Mouse (Mus musculus) left cerebral cortex, postnatal 36 days (tissue): ENCODE measurements around the gene Gm4141. TPM values are rescaled to one million over a fixed set of nuclear protein-coding genes. Genes with fewer than 3 reads are reported as not detected.
"Not testable (repeated sequence)": the region's sequence is repeated elsewhere in the genome, so short reads cannot be mapped to it uniquely, and the experiment has no call there.

Experiments used
- DNase-seq, 2 experiments: peaks; one replicate each; pipeline ENCODE4 v3.0.0; 2021 to 2022; ENCODE audit warnings: low spot score in 2 of 2, mixed read lengths in 1 of 2
- intact Hi-C: fragments of 180-260 bp; cut with DNase I; formaldehyde crosslinking; loops from one replicate; pipeline ENCODE4 v1.15.1; 2025
- total RNA-seq, 2 experiments: library from RNA; stranded (reverse); gene quantifications; 2 replicates each; pipeline ENCODE4 v1.2.3; 2021

The Gm4141 gene
- total RNA-seq, result not detected

- intact Hi-C loops, DNase-seq: not testable (repeated sequence)
Measured at GRCm38 (mm10) chr7:20576141-20576540, at the start of gene Gm4141. TSS of gene Gm4141 (minus strand) at chr7:20576241.

GRCm38 (mm10) chr7:20598921-20599320 is 22.9 kb upstream of the Gm4141 start, which contains the start of gene Gm4513:
TSS of gene Gm4513 (minus strand) at chr7:20599021.
- DNase-seq, intact Hi-C loops: not testable (repeated sequence)

GRCm38 (mm10) chr7:20545657-20546056 is 30.4 kb downstream of the Gm4141 start, which contains the start of gene Gm5726:
TSS of gene Gm5726 (minus strand) at chr7:20545757.
- DNase-seq, intact Hi-C loops: not testable (repeated sequence)

- intact Hi-C loops, DNase-seq: not testable (repeated sequence)
Measured at GRCm38 (mm10) chr7:20533537-20533936, 42.5 kb downstream of the Gm4141 start, which contains the start of gene Vmn1r104. TSS of gene Vmn1r104 (plus strand) at chr7:20533837.

Other genes starting within 250 kb of the Gm4141 start
- not detected for gene Gm4133, start 242.2 kb downstream of the Gm4141 start, total RNA-seq
- gene Gm5728, start 200.8 kb downstream of the Gm4141 start, total RNA-seq, result not detected
- gene Vmn1r100, start 158.3 kb downstream of the Gm4141 start, total RNA-seq, result not detected
- gene Vmn1r101, start 133.6 kb downstream of the Gm4141 start, total RNA-seq, result not detected
- not detected for gene Gm10670, start 101.3 kb downstream of the Gm4141 start, total RNA-seq
- not detected for gene Vmn1r103, start 65.7 kb downstream of the Gm4141 start, total RNA-seq
- not detected for gene Vmn1r104, start 42.4 kb downstream of the Gm4141 start, total RNA-seq
- gene Gm5726, start 30.5 kb downstream of the Gm4141 start, total RNA-seq, result not detected
- gene Gm4513, start 22.8 kb upstream of the Gm4141 start, total RNA-seq, result not detected
- not detected for gene Vmn1r107, start 92.7 kb upstream of the Gm4141 start, total RNA-seq
- gene Vmn1r111, start 127.0 kb upstream of the Gm4141 start, total RNA-seq, result not detected
- not detected for gene Gm10668, start 154.4 kb upstream of the Gm4141 start, total RNA-seq
- gene Vmn1r112, start 194.9 kb upstream of the Gm4141 start, total RNA-seq, result not detected
- gene Vmn1r113, start 211.0 kb upstream of the Gm4141 start, total RNA-seq, result not detected
- not detected for gene Vmn1r114, start 235.9 kb upstream of the Gm4141 start, total RNA-seq